16 mouse cellular contexts compared by ENCODE assay signal in genomic region chr1:119482891-119483290, GRCm38 (mm10). TPM values are rescaled to one million over a fixed set of nuclear protein-coding genes. Genes with fewer than 3 reads are reported as not detected.
DNase-seq lines count a peak whose midpoint lies in the region; ATAC-seq and TF ChIP-seq lines count a peak whose summit lies in the region.
"Had no signal": no experiment of that assay in that cellular context is flagged by ENCODE, and none has a peak within 500 bp of the region (broad histone marks: within the 10 kb centered on the region; RNA-seq: fewer than 3 reads in every experiment).

No protein-coding gene starts in this region.

- no peak for TF ChIP-seq POLR2A in cerebellum, adult 2 months (IDR thresholded peaks at IDR 0.05; ENCODE audit: borderline replicate concordance, insufficient read depth, low read length)
- no peak for TF ChIP-seq POLR2A in ES-Bruce4 (IDR thresholded peaks at IDR 0.05; ENCODE audit: insufficient read depth, low read length)
- TF ChIP-seq POLR2A in cortical plate, adult 2 months (IDR thresholded peaks at IDR 0.05; ENCODE audit: extremely low read depth, insufficient read depth, low read length), result no peak

- H3K27ac ChIP-seq in cerebellum, adult 2 months (ENCODE audit: insufficient read depth, low read length), result no peak overlapping the region
- H3K27ac ChIP-seq in liver, postnatal 0 days (ENCODE audit: low read depth), result no peak overlapping the region
- no peak overlapping the region for H3K27ac ChIP-seq in ES-Bruce4 (ENCODE audit: insufficient read depth, low read length)
- H3K27ac ChIP-seq in cortical plate, adult 2 months (ENCODE audit: insufficient read depth, low read length), result no peak overlapping the region
- no peak overlapping the region for H3K27ac ChIP-seq in limb, embryonic 10.5 days
- H3K27ac ChIP-seq: embryonic facial prominence, embryonic 12.5 days; hindbrain, embryonic 15.5 days; limb, embryonic 13.5 days; midbrain, embryonic 12.5 days had no signal

- no peaks in the 10 kb centered on the region for H3K27me3 ChIP-seq in cerebellum, adult 2 months (ENCODE audit: control insufficient read depth, insufficient read depth, low read length)
- no peaks in the 10 kb centered on the region for H3K27me3 ChIP-seq in liver, postnatal 0 days (ENCODE audit: insufficient read depth, low read length)
- H3K27me3 ChIP-seq in ES-Bruce4 (ENCODE audit: control insufficient read depth, insufficient read depth, low read length, poor library complexity, severe bottlenecking), result no peaks in the 10 kb centered on the region
- H3K27me3 ChIP-seq in limb, embryonic 10.5 days (ENCODE audit: low read depth, poor library complexity, severe bottlenecking), result no peaks in the 10 kb centered on the region
- H3K27me3 ChIP-seq: embryonic facial prominence, embryonic 12.5 days; hindbrain, embryonic 15.5 days; limb, embryonic 13.5 days; midbrain, embryonic 12.5 days had no signal

- H3K4me2 ChIP-seq in liver, postnatal 0 days (ENCODE audit: low read depth, low read length), result no peak overlapping the region
- H3K4me2 ChIP-seq: embryonic facial prominence, embryonic 12.5 days; heart, embryonic 11.5 days; hindbrain, embryonic 15.5 days; limb, embryonic 13.5 days; midbrain, embryonic 12.5 days had no signal

- no peak for TF ChIP-seq EP300 in liver, postnatal 0 days (IDR thresholded peaks at IDR 0.05; ENCODE audit: low read depth)
- no peak for TF ChIP-seq EP300 in ES-Bruce4 (IDR thresholded peaks at IDR 0.05; ENCODE audit: insufficient read depth, low read depth, low read length)

- H3K36me3 ChIP-seq in liver, postnatal 0 days (replicated peaks; ENCODE audit: insufficient read depth, low read length), result peaks cover 12% of the 10 kb centered on the region
- no peaks in the 10 kb centered on the region for H3K36me3 ChIP-seq in ES-Bruce4 (ENCODE audit: control insufficient read depth, insufficient read depth, low read length, poor library complexity, severe bottlenecking)
- H3K36me3 ChIP-seq in limb, embryonic 10.5 days, result peaks cover 17% of the 10 kb centered on the region
- H3K36me3 ChIP-seq: hindbrain, embryonic 15.5 days had no signal

- 65% methylated on average over 3 of the region's 3 CpGs for WGBS in cerebellum, adult 2 months
- 60% methylated on average over 3 of the region's 3 CpGs for WGBS in liver, postnatal 0 days (ENCODE audit: insufficient replicate concordance)
- WGBS in limb, embryonic 10.5 days, result 75% methylated on average over 3 of the region's 3 CpGs

- H3K4me3 ChIP-seq in cerebellum, adult 2 months (replicated peaks; ENCODE audit: insufficient read depth, low read depth, low read length), result no peak overlapping the region
- H3K4me3 ChIP-seq in liver, postnatal 0 days (ENCODE audit: low read depth, low read length), result no peak overlapping the region
- H3K4me3 ChIP-seq in ES-Bruce4 (ENCODE audit: low read depth, low read length), result no peak overlapping the region
- no peak overlapping the region for H3K4me3 ChIP-seq in cortical plate, adult 2 months (ENCODE audit: insufficient read depth, low read length)
- H3K4me3 ChIP-seq in limb, embryonic 10.5 days, result no peak overlapping the region
- H3K4me3 ChIP-seq: embryonic facial prominence, embryonic 12.5 days; hindbrain, embryonic 15.5 days; limb, embryonic 13.5 days; midbrain, embryonic 12.5 days had no signal

- no peak overlapping the region for H3K9ac ChIP-seq in liver, postnatal 0 days (replicated peaks)
- H3K9ac ChIP-seq in ES-Bruce4 (ENCODE audit: low read depth, poor library complexity, severe bottlenecking), result no peak overlapping the region
- H3K9ac ChIP-seq: embryonic facial prominence, embryonic 12.5 days; hindbrain, embryonic 15.5 days; limb, embryonic 13.5 days; midbrain, embryonic 12.5 days had no signal

- H3K9me3 ChIP-seq in liver, postnatal 0 days (ENCODE audit: low read length), result no peaks in the 10 kb centered on the region
- no peaks in the 10 kb centered on the region for H3K9me3 ChIP-seq in ES-Bruce4 (replicated peaks; ENCODE audit: control insufficient read depth, insufficient read depth, low read length, poor library complexity, severe bottlenecking)
- H3K9me3 ChIP-seq in limb, embryonic 10.5 days (replicated peaks), result no peaks in the 10 kb centered on the region
- H3K9me3 ChIP-seq: embryonic facial prominence, embryonic 12.5 days; hindbrain, embryonic 15.5 days; limb, embryonic 13.5 days; midbrain, embryonic 12.5 days had no signal

- no peak for DNase-seq in cerebellum, adult 2 months
- no peak for DNase-seq in cerebellum, postnatal 4 days (ENCODE audit: low spot score in 2 of 2)
- no peak for DNase-seq in liver, postnatal 0 days
- DNase-seq in liver, result no peak
- DNase-seq in limb, embryonic 10.5 days (ENCODE audit: low spot score), result no peak
- DNase-seq in adrenal gland, postnatal 25 days, result no peak
- DNase-seq: cerebellum, adult 8-10 months; thymus, postnatal 25 days had no signal

- TF ChIP-seq CTCF in cerebellum, adult 2 months (IDR thresholded peaks at IDR 0.05; ENCODE audit: borderline replicate concordance, insufficient read depth, low read depth, low read length), result peak; percentile 38; the same call in 1 of the 2 replicates
- peak; percentile 59 for TF ChIP-seq CTCF in liver, postnatal 0 days (IDR thresholded peaks at IDR 0.05; ENCODE audit: low read depth)
- peak; percentile 58 for TF ChIP-seq CTCF in ES-Bruce4 (IDR thresholded peaks at IDR 0.05; ENCODE audit: low read depth, low read length)
- peak; percentile 55 for TF ChIP-seq CTCF in cortical plate, adult 2 months (IDR thresholded peaks at IDR 0.05; ENCODE audit: extremely low read depth, insufficient read depth, low read length)

- H3K4me1 ChIP-seq in cerebellum, adult 2 months (ENCODE audit: control insufficient read depth, insufficient read depth, low read length), result peaks cover 3% of the 10 kb centered on the region
- peaks cover 4% of the 10 kb centered on the region; the same call in 1 of the 2 replicates for H3K4me1 ChIP-seq in liver, postnatal 0 days (ENCODE audit: insufficient read depth)
- peaks cover 9% of the 10 kb centered on the region for H3K4me1 ChIP-seq in ES-Bruce4 (ENCODE audit: control insufficient read depth, insufficient read depth, low read length)
- no peaks in the 10 kb centered on the region for H3K4me1 ChIP-seq in cortical plate, adult 2 months (ENCODE audit: control insufficient read depth, insufficient read depth, low read length)
- peaks cover 28% of the 10 kb centered on the region for H3K4me1 ChIP-seq in limb, embryonic 10.5 days

- peak; percentile 52 for ATAC-seq in liver, postnatal 0 days
- ATAC-seq: forebrain, embryonic 16.5 days had no signal

RNA-seq across cellular contexts. Expression of gene Ralb, which starts 21.7 kb away (rescaled TPM):
- polyA plus RNA-seq in cerebellum, adult 2 months (2012; rRNA removed), result 24.5 and 25.1 TPM in 2 replicates
- 30.9 and 31.8 TPM in 2 replicates for polyA plus RNA-seq in liver, postnatal 0 days (2015; fragmentation: Nextera tagmentation; extraction: Ambion mirVana)
- polyA plus RNA-seq in ES-Bruce4 (2011; ENCODE audit: insufficient read depth, insufficient read length, low read depth, missing spikeins), result 54.8 and 56.9 TPM in 2 replicates
- polyA plus RNA-seq in cortical plate, adult 2 months (2012; rRNA removed), result 20.8 and 21.1 TPM in 2 replicates
- polyA plus RNA-seq in limb, embryonic 10.5 days (2016; fragmentation: Nextera tagmentation; extraction: Ambion mirVana), result 106 and 112 TPM in 2 replicates
- 66.4 and 76.2 TPM in 2 replicates for total RNA-seq in adrenal gland, postnatal 25 days (2021)

RNA-seq across cellular contexts. Expression of gene Tmem185b, which starts 43.1 kb away (rescaled TPM):
- 13.0 TPM in 2 replicates for polyA plus RNA-seq in cerebellum, adult 2 months (2012; rRNA removed)
- polyA plus RNA-seq in liver, postnatal 0 days (2015; fragmentation: Nextera tagmentation; extraction: Ambion mirVana), result 11.0 and 12.7 TPM in 2 replicates
- 8.7 and 8.9 TPM in 2 replicates for polyA plus RNA-seq in ES-Bruce4 (2011; ENCODE audit: insufficient read depth, insufficient read length, low read depth, missing spikeins)
- polyA plus RNA-seq in cortical plate, adult 2 months (2012; rRNA removed), result 10.7 and 11.0 TPM in 2 replicates
- 20.7 and 20.9 TPM in 2 replicates for polyA plus RNA-seq in limb, embryonic 10.5 days (2016; fragmentation: Nextera tagmentation; extraction: Ambion mirVana)
- 21.6 and 30.7 TPM in 2 replicates for total RNA-seq in adrenal gland, postnatal 25 days (2021)
